Mouse (Mus musculus): ENCODE data around the gene Ptchd4.

The Ptchd4 gene

GRCm38 (mm10) chr17:42315669-42316611 lies at the start of gene Ptchd4:
Ptchd4 (plus strand) TSS chr17:42315947.
- peak; percentile 56 to 57 for DNase-seq (ENCODE audit: low spot score in 2 of 2)

GRCm38 (mm10) chr17:42276861-42277260 lies 38.9 kb upstream of the Ptchd4 start:
- peak in 1 of 2 experiments; percentile 9 for DNase-seq (ENCODE audit: low spot score in 2 of 2)

DNA sequence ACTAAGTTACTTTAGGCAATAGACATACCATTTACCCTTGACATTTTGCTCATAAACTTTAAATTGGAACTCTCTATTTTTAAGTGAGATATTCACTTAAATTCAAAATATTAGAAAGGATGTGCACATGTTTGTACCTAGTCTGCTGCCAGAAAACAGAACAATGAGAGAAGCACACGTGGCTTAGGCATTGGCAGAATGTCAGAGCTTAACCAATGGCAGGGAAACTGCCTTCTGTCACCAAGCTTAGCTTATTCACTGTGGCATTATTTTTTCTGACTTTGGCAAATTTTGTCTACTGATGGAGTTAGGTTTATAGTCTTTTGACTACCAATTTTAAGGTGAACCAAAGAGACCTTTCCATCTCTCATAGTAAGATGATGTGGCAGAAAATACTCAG lies 31.4 kb upstream of the Ptchd4 start:
- DNase-seq (ENCODE audit: low spot score in 2 of 2) = no peak

GRCm38 (mm10) chr17:42286255-42286654 lies 29.5 kb upstream of the Ptchd4 start:
- DNase-seq (ENCODE audit: low spot score in 2 of 2) = no peak

- no peak for DNase-seq (ENCODE audit: low spot score in 2 of 2)
Observed at GRCm38 (mm10) chr17:42290341-42290740, 25.4 kb upstream of the Ptchd4 start.

GRCm38 (mm10) chr17:42291793-42292192 lies 24.0 kb upstream of the Ptchd4 start:
- no peak for DNase-seq (ENCODE audit: low spot score in 2 of 2)

DNA sequence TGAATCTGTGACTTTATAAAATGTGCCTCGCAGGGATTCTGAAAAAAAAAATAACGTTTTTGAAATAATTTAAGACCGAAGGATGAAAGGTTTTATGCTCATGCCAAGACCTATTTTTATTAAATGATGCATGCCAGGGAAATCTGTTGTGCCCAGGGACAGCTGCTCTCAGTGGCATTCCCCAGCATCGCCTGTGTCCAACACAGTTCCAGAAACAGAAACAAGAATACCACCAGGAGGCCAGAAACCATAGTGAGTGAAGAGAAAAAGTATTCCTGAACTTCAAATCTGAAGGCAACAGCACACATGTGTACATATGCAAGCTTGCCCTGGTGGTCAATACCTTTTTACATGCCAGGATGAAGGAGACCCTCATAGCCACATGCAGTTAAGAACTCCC lies 17.8 kb upstream of the Ptchd4 start:
- no peak for DNase-seq (ENCODE audit: low spot score in 2 of 2)

DNA sequence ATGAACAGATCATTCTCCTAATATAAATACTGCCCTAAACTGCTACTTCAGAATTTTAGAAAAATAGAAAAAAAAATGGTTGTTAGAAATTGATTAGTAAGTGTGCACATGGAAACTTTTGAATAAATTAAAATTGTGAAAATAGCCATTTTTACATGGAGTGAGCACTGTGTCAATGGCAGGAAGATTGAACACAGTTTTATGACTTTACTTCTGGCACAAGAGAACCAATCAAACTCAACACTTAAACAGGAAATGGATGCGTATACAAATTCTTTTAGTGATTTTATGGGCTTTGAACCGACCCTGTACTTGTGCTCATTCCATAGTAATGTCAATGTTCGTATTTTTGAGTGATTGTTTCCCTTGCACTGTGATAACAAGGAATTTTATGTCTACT lies 16.1 kb upstream of the Ptchd4 start:
- no peak for DNase-seq (ENCODE audit: low spot score in 2 of 2)

DNA sequence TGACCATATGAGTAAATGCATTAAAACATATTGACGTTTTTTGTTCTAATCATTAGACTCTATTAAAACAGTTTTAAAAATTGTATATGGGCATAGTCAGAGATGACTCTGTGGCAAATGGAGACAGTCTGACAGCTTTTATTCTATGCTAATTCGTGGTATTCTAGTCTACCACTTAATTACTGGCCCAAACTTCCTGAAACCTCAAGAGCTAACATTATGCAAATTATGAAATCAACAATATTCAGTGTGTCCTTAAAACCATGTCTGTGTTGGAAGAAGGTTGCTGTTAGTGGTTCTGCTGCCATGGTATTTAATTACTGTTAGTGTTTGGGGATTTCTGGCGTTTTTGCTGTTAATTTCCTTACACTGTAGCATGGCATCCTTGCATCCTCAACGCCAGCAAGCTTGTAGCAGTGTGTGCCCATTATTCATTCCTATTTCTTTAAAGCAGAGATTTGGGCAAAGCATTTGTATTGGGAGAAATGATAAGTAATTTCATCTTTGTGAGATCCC lies 12.6 kb upstream of the Ptchd4 start:
- DNase-seq (ENCODE audit: low spot score in 2 of 2) = no peak

GRCm38 (mm10) chr17:42304262-42304661 lies 11.5 kb upstream of the Ptchd4 start:
- DNase-seq (ENCODE audit: low spot score in 2 of 2) = no peak

- no peak for DNase-seq (ENCODE audit: low spot score in 2 of 2)
Observed at GRCm38 (mm10) chr17:42307001-42307400, 8.7 kb upstream of the Ptchd4 start.

GRCm38 (mm10) chr17:42310136-42310535 lies 5.6 kb upstream of the Ptchd4 start:
- no peak for DNase-seq (ENCODE audit: low spot score in 2 of 2)

GRCm38 (mm10) chr17:42316612-42316982 lies 850 bp downstream of the Ptchd4 start:
- peak; percentile 37 to 38 for DNase-seq (ENCODE audit: low spot score in 2 of 2)

GRCm38 (mm10) chr17:42335787-42336186 lies 20.0 kb downstream of the Ptchd4 start:
- DNase-seq (ENCODE audit: low spot score in 2 of 2) = no peak

DNA sequence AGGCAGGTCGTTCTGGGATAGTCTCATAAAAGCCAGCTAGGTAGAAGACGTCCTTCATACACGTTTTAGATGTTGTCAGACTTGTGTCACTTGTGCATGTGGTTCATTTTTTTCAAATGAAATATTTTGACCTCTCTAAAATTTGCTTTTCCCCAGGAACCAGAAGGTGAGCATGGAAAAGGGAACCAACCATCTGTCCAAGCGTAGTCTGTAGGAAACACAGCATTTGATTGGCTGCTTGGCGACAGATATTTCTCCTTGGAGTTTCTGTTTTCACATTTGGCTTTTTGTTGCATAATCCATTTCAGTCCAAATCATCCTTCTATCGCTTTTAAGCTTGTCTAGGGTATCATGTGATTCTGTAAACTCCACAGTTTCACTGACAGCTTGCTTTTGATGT lies 20.8 kb downstream of the Ptchd4 start:
- no peak for DNase-seq (ENCODE audit: low spot score in 2 of 2)

DNA sequence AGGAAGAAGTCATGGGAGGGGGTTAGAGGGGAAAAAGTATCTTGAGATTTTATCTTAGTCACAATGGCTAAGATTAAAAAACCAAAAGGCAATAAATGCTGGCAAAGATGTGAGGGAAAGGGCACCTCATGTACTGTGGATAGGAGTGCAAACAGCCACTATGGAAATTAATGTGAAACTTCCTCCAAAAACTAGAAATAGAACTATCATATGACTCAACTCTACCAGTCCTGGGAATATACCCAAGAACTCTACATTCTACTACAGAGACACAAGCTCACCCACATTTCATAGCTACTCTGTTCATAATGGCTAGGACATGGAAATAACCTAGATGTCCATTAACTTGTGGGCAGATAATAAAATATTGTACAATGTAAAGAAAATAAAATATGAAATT lies 30.3 kb downstream of the Ptchd4 start:
- no peak for DNase-seq (ENCODE audit: low spot score in 2 of 2)

GRCm38 (mm10) chr17:42358481-42358880 lies 42.7 kb downstream of the Ptchd4 start:
- DNase-seq (ENCODE audit: low spot score in 2 of 2) = peak; percentile 22 to 45

- no peak for DNase-seq (ENCODE audit: low spot score in 2 of 2)
Observed at GRCm38 (mm10) chr17:42363085-42363710, 47.5 kb downstream of the Ptchd4 start.

DNA sequence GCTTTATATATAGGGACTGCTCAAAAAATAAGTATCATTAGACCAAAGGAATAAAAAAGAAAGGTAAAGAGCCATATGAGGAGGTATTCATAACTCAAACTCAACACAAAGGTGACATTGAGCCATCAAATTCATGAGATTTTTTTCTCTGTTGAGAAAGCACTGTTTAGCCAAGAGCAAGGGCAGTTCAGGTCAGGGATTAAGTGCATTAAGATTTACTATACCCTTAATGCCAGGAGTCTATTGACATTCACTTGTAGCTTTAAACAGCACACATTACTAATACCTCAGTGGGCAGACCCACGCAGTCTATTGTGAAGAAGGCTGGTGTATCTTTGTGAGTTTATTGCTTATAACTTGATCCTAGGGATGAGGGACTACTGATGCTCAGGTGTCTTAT lies 49.0 kb downstream of the Ptchd4 start:
- no peak for DNase-seq (ENCODE audit: low spot score in 2 of 2)

GRCm38 (mm10) chr17:42374881-42375280 lies 59.1 kb downstream of the Ptchd4 start:
- DNase-seq (ENCODE audit: low spot score in 2 of 2) = no peak

- DNase-seq (ENCODE audit: low spot score in 2 of 2) = peak in 1 of 2 experiments; percentile 22
Observed at GRCm38 (mm10) chr17:42393086-42393485, 77.3 kb downstream of the Ptchd4 start.

DNA sequence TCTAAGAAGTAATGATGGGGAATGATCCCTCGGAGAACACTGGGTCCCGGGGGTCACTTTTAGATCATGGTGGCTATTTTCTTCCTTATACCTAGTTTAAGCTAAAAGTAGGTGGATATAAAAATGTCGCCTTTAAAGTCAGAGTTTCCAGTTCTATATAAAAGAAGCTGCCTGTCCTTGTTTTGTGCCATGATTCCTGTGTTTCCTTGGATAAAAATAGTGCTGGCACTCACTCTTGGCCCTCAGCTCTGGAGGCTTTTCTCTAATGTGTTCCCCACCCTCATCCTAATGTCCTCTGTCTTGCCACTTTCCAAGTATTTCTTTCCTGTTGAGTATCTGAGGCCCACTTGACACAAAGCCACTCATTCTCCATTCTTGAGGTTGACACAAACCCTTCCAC lies 79.6 kb downstream of the Ptchd4 start:
- DNase-seq (ENCODE audit: low spot score in 2 of 2) = peak; percentile 8 to 26

GRCm38 (mm10) chr17:42418449-42418848 lies 102.7 kb downstream of the Ptchd4 start:
- DNase-seq (ENCODE audit: low spot score in 2 of 2) = no peak

Data from frontal cortex, postnatal 36 days (tissue).